Mouse (Mus musculus) G1E-ER4 (cell line): ENCODE data around the gene Gtpbp8. TPM values are rescaled to one million over a fixed set of nuclear protein-coding genes. Genes with fewer than 3 reads are reported as not detected.

Experiments
- GATA1 ChIP-seq: IDR thresholded peaks from one replicate; pipeline ENCODE4 v1.8.0; 2012; ENCODE audit warnings: low read length, inconsistent platforms
- polyA plus RNA-seq: library from polyadenylated mRNA; stranded (reverse); fragments of >175 nt; gene quantifications from 2 replicates; pipeline ENCODE4 v1.2.3, GENCODE M21; 2012

Gtpbp8 gene
- polyA plus RNA-seq, 1 experiment = 34.9 TPM

GRCm38 (mm10) chr16:44702272-44702671 is 43.9 kb downstream of the Gtpbp8 start:
- no peak for TF ChIP-seq GATA1

DNA sequence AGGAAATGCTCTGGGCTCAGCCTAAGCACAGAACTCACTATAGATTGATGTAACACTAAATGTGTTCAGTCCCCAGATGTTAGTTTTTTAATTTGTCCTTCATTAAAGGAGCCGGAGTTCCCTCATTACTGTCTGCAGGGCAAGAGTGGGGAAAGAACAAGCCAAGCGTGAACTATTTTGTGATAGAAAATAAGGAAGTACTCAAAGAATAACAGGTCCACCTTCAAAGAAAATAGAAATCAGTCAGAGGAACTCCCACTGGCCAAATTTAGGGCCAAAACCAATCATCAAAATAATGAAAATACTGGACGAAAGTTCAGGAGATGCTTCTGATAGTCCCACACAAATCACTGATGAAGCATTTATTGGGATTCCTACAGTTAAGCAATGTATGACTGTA is 45.0 kb downstream of the Gtpbp8 start:
- no peak for TF ChIP-seq GATA1

DNA sequence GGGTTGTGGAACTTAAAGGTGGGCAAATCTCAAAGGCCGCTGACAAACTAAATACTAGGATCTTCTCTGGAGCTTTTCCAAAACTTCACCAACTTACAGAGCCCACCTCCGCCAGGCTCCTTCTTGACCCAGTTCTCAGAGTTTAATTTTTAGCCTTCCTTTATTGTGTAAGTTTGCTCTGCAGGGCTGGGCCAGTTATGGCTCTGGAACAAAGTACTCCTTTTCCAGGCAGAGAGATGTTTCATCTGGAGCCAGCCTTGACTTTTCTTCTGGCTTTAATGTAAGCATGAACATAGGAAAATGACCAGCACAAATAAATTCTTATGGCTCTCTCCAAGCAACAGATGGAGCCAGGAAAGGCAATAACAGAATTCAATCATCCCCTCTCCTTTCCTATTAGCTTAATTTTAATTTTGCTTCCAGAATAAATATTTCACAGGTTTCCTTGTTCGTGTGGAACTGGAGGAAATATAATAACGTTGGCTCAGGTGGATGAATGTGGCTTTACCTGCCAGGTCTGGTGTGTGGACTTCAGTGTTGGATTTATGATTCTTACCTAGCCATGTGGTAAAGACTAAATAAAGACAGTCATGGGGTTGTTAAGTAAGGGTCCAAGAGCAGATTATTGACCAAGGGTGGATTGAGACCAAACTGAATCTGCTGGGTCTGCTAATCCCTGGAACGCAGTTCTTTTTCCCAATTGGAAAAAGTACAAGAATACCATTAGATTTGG is 48.5 kb downstream of the Gtpbp8 start:
- TF ChIP-seq GATA1 = no peak

DNA sequence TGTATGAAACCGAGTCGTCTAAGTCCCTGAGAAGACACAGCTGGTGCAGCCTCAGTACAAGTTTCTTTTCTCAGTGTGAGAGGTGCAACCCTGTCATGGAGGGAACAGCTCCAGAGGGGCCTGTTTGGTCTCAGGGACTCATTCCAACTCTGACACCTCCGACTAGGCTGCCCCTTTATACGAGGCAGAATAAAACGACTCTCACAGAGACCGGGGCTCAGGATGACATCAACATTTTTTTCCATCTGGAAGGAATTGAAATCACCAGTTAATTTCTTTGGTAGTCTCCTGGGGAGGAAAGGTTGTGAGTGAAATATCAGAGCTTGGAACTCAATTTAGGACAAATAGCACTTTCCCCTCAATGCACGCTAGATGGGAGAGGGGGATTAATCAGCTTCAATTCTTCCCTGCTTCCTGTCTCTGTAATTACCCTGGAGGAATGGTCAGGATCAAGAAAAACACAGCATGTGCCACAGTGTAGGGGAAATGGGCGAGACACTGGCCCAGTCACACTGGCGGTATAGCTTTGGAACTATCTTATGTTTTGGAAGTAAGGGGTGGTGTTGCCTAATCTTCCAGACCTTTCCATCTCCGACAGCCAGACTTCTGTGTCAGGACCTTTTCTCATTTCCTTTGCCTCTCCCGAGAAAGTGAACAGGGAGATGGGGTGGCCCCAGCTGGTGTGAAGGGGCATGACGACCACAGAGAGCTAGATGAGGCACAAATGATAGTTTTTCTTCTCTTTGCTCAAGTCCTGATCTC is 50.1 kb downstream of the Gtpbp8 start:
- no peak for TF ChIP-seq GATA1

DNA sequence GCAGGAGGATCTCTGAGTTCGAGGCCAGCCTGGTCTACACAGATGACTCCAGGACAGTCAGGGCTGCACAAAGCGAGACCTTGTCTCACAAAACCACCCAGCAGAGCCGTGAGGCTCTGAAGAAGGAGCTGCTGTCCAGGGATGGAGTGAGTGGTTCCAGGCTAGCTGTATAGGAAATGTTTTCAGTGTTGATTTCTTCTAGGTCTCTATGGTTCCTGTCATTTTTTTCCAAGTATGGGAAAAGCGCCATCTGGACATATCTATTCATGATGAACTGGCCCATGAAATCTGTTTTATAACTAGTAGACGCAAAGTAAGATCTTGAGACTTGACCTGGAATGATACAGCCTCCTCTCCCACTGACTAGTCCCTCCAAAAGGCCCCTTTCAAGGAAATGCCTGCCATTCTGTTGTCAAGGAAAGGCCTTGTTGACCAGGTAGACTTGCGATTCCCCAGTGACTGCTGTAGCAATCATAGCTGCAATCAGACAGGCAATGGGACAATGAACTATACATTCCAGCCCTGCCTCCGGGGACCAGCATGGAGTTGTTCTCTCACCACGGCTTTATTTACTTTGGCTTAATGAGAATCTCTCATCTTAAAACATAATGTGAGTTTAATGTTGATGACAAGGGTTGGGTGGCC is 50.8 kb downstream of the Gtpbp8 start:
- TF ChIP-seq GATA1 = no peak

GRCm38 (mm10) chr16:44693695-44694094 is 52.5 kb downstream of the Gtpbp8 start:
- no peak for TF ChIP-seq GATA1

DNA sequence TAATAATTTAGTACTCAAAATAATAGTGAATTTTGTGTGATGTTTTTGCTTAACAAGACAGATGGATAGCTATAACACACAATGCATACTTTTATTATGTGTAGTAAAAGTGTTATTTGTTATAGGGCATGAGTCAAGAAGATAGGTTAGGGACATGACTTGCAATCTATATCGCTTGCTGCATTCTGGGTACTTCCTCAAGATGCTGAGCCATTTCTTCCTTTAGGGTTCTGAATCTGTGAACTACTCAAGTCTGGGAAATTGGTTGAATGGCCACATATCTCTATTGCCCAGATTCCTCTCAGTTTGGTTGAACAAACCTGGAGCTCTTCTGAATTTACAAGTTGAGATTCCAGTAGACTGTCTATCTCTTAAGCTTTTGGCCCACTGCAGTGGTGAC is 53.6 kb downstream of the Gtpbp8 start:
- no peak for TF ChIP-seq GATA1

DNA sequence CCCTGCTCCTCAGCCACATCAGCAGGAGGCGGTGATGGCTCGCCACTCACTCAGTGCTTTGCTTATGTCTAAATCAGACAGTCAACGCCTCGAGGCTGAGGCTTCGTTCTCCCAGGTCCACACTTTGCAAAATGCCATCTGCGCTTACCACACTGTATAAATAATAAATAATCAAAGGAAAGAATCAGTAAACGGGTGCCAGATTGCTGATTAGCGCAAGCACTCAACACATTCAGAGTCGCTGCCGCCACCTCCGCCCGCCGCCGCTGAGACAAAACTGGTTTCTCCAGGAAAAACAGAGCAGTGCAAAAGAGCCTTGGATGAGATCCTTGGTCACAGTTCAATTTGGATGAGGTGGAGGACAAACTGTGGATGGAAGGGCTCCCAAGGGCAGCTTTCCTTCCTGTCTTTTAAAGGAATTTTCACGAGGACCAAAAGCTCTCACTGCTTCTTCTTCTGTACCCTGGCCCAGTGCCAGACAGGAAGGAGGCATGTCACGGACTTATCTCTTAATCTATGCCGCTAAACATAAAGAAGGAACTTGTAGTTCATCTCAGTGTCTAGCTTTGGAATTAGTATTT is 54.5 kb downstream of the Gtpbp8 start:
- TF ChIP-seq GATA1 = no peak

GRCm38 (mm10) chr16:44691066-44691465 is 55.1 kb downstream of the Gtpbp8 start:
- no peak for TF ChIP-seq GATA1

- TF ChIP-seq GATA1 = no peak
Measured at GRCm38 (mm10) chr16:44690501-44690900, 55.7 kb downstream of the Gtpbp8 start.

GRCm38 (mm10) chr16:44688507-44688906 is 57.7 kb downstream of the Gtpbp8 start:
- TF ChIP-seq GATA1 = no peak

DNA sequence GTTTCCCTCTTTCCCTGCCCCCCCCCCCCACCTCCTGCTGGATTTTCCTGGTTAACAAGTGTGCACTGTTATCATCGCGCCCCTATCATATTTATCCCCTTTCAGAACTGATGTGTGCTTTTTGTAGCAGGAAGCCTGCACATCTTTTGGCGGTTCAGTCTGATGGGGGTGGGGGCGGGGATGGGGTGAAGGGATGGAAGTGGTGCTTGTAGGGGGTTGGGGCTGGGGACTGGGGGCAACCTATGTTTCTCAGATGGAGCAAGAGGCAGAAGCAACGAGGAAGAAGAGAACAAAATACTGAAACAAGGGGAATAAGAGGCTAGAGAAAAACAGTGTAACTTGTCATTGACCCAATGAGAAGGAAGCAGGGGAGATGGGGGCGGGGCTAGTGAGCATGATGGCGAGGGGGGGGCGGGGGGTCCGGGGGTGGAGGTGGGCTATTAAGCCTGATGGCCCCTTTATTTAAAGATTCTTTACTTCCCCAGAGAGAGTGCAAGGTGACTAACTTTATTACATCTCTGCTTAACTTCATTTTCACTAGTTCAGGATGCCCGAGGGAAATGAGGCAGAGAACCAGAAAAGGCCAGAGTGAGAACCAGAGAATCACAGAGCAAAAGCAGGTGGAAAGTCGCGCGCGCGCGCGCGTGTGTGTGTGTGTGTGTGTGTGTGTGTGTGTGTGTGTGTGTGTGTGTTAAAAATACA is 58.3 kb downstream of the Gtpbp8 start:
- TF ChIP-seq GATA1 = no peak

DNA sequence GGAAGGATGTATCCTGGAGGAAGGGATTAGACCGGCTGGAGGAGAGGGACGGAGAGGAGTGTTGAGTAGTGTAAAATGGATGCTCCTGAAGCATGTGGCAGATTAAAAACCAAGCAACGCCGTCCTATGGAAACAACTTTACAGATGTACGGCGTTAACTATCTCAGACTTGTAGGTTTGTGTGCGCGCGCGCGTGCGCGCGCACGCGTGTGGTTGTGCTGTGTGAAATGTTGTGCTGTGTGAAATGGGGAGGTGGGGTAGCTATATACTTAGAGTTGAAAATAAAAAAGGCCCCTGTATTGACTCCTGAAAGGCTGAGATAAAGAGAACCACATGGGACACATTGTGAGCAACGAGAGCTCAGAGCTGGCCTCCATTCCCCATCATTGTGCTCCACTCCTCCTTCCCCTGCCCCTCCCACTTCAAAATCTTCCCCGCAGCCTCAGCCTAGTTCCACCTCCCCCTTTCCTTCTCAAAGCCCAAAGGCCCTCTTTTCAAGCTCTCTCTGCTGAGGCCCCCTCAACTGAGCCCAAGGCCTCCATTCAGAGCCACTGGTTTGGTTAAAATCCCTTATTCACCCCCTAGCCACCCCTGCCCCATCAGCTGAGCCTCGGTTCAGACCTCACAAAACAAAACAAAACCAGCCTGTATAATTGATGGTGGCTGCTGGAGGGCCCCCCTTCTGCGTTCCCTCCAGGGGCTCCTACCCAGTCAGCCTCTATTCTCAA is 59.0 kb downstream of the Gtpbp8 start:
- no peak for TF ChIP-seq GATA1

Other genes with a start within 250 kb of the Gtpbp8 start
- gene Boc, start 187.5 kb downstream of the Gtpbp8 start, polyA plus RNA-seq = not detected in 2 replicates
- 5.9 and 9.0 TPM in 2 replicates for gene Nepro, start 22.1 kb downstream of the Gtpbp8 start, polyA plus RNA-seq
- gene Cd200r1, start 19.4 kb upstream of the Gtpbp8 start, polyA plus RNA-seq = 0.40 and 0.69 TPM in 2 replicates
- gene Cd200r4, start 65.4 kb upstream of the Gtpbp8 start, polyA plus RNA-seq = 0.12 and 0.22 TPM in 2 replicates
- not detected in 2 replicates for gene Cd200r2, start 120.7 kb upstream of the Gtpbp8 start, polyA plus RNA-seq
- 0.06 and 0.14 TPM in 2 replicates for gene Cd200r3, start 197.3 kb upstream of the Gtpbp8 start, polyA plus RNA-seq